Mouse (Mus musculus) MEL (cell line): ENCODE data around the gene Sppl3. TPM values are rescaled to one million over a fixed set of nuclear protein-coding genes. Genes with fewer than 3 reads are reported as not detected.

Experiments used
- DNase-seq: peaks from one replicate; pipeline ENCODE4 v3.0.0; 2011; ENCODE audit warnings: low read depth, low spot score
- H3K27ac ChIP-seq: 2 replicates; pipeline ENCODE4 v1.5.1; 2012; ENCODE audit warnings: low read depth, mild to moderate bottlenecking, control low read depth, low read length, moderate library complexity; ENCODE audit not compliant: control insufficient read depth
- H3K27me3 ChIP-seq, 2 experiments: fragments of 150-350 bp in 1 of 2; sonication (generic) in 1 of 2; 2 replicates each; pipeline ENCODE4 v1.6.1; 2012; ENCODE audit warnings: low read length in 2 of 2, mild to moderate bottlenecking in 2 of 2, improper control_type of control experiment in 1 of 2, moderate library complexity in 1 of 2; ENCODE audit not compliant: insufficient read depth in 2 of 2, control insufficient read depth in 1 of 2
- H3K36me3 ChIP-seq, 2 experiments: 2 replicates each; pipeline ENCODE4 v1.6.1; 2012 to 2014; ENCODE audit warnings: low read length in 2 of 2, improper control_type of control experiment in 1 of 2, inconsistent platforms in 1 of 2, mild to moderate bottlenecking in 1 of 2; ENCODE audit not compliant: insufficient read depth in 2 of 2, control insufficient read depth in 1 of 2
- H3K4me1 ChIP-seq, 2 experiments: fragments of 150-350 bp in 1 of 2; sonication (generic) in 1 of 2; 2 replicates each; pipeline ENCODE4 v1.6.1; 2012; ENCODE audit warnings: low read length in 2 of 2, improper control_type of control experiment in 1 of 2, mild to moderate bottlenecking in 1 of 2; ENCODE audit not compliant: insufficient read depth in 2 of 2, control insufficient read depth in 1 of 2
- H3K4me3 ChIP-seq, 2 experiments: fragments of 150-350 bp in 1 of 2; sonication (generic) in 1 of 2; 2 replicates each; pipeline ENCODE4 v1.5.1; 2012; ENCODE audit warnings: low read depth in 2 of 2, low read length in 2 of 2, mild to moderate bottlenecking in 2 of 2, moderate library complexity in 2 of 2, control low read depth in 1 of 2, improper control_type of control experiment in 1 of 2; ENCODE audit not compliant: control insufficient read depth in 1 of 2, insufficient read depth in 1 of 2
- H3K79me2 ChIP-seq: 2 replicates; pipeline ENCODE4 v1.6.1; 2012; ENCODE audit warnings: mild to moderate bottlenecking, low read length, moderate library complexity; ENCODE audit not compliant: control insufficient read depth, poor library complexity, insufficient read depth
- H3K9ac ChIP-seq: 2 replicates; pipeline ENCODE4 v1.6.1; 2012; ENCODE audit warnings: low read depth, mild to moderate bottlenecking, control low read depth, low read length, moderate library complexity; ENCODE audit not compliant: control insufficient read depth, poor library complexity, severe bottlenecking
- H3K9me3 ChIP-seq: fragments of 150-350 bp; sonication (generic); replicated peaks from 2 replicates; pipeline ENCODE4 v1.6.1; 2012; ENCODE audit warnings: mild to moderate bottlenecking, low read length, improper control_type of control experiment, moderate library complexity; ENCODE audit not compliant: insufficient read depth
- BHLHE40 ChIP-seq: IDR thresholded peaks from 2 replicates; pipeline ENCODE4 v1.6.1; 2012; ENCODE audit warnings: low read depth, mild to moderate bottlenecking, inconsistent platforms, low read length, improper control_type of control experiment, borderline replicate concordance
- CHD1 ChIP-seq: IDR thresholded peaks from 2 replicates; pipeline ENCODE4 v1.6.1; 2012; ENCODE audit warnings: low read depth, mild to moderate bottlenecking, inconsistent platforms, low read length, improper control_type of control experiment
- CHD2 ChIP-seq: IDR thresholded peaks from 2 replicates; pipeline ENCODE4 v1.6.1; 2011; ENCODE audit warnings: low read length, improper control_type of control experiment
- CTCF ChIP-seq, 3 experiments: IDR thresholded peaks in 2 of 3; conservative IDR thresholded peaks in 1 of 3; 2 replicates each; pipeline ENCODE4 v1.5.1; 2011 to 2012; ENCODE audit warnings: low read length in 3 of 3, low read depth in 2 of 3, mild to moderate bottlenecking in 2 of 3, improper control_type of control experiment in 1 of 3, inconsistent platforms in 1 of 3, mixed read lengths in 1 of 3, moderate library complexity in 1 of 3; ENCODE audit not compliant: control insufficient read depth in 1 of 3, insufficient read depth in 1 of 3, poor library complexity in 1 of 3, severe bottlenecking in 1 of 3
- E2F4 ChIP-seq: IDR thresholded peaks from 2 replicates; pipeline ENCODE4 v1.6.1; 2011; ENCODE audit warnings: low read depth, low read length, improper control_type of control experiment, borderline replicate concordance
- EP300 ChIP-seq, 2 experiments: IDR thresholded peaks; 2 replicates each; pipeline ENCODE4 v1.6.1; 2011; ENCODE audit warnings: improper control_type of control experiment in 2 of 2, low read length in 2 of 2, low read depth in 1 of 2, mild to moderate bottlenecking in 1 of 2
- HCFC1 ChIP-seq: IDR thresholded peaks from 2 replicates; pipeline ENCODE4 v1.6.1; 2012; ENCODE audit warnings: low read depth, mild to moderate bottlenecking, inconsistent platforms, low read length, improper control_type of control experiment, moderate library complexity
- JUND ChIP-seq: IDR thresholded peaks from 2 replicates; pipeline ENCODE4 v1.6.1; 2011; ENCODE audit warnings: low read depth, mild to moderate bottlenecking, improper control_type of control experiment, low read length
- MAX ChIP-seq: IDR thresholded peaks from 2 replicates; pipeline ENCODE4 v1.6.1; 2011; ENCODE audit warnings: low read length, improper control_type of control experiment
- MEF2A ChIP-seq: IDR thresholded peaks from 2 replicates; pipeline ENCODE4 v1.6.1; 2014; ENCODE audit warnings: low read depth, mild to moderate bottlenecking, inconsistent platforms, low read length, improper control_type of control experiment; ENCODE audit not compliant: poor library complexity, insufficient replicate concordance, severe bottlenecking; ENCODE audit errors: extremely low read depth
- MYC ChIP-seq: IDR thresholded peaks from 2 replicates; pipeline ENCODE4 v1.6.1; 2011; ENCODE audit warnings: low read depth, mild to moderate bottlenecking, low read length, improper control_type of control experiment, moderate library complexity
- NRF1 ChIP-seq: IDR thresholded peaks from 2 replicates; pipeline ENCODE4 v1.6.1; 2014; ENCODE audit warnings: low read depth, mild to moderate bottlenecking, inconsistent platforms, low read length, improper control_type of control experiment, moderate library complexity; ENCODE audit not compliant: poor library complexity, insufficient read depth, severe bottlenecking
- POLR2A ChIP-seq, 2 experiments: IDR thresholded peaks; 2 replicates each; pipeline ENCODE4 v1.6.1; 2011 to 2012; ENCODE audit warnings: low read length in 2 of 2, mild to moderate bottlenecking in 2 of 2, control low read depth in 1 of 2, improper control_type of control experiment in 1 of 2, low read depth in 1 of 2, moderate library complexity in 1 of 2; ENCODE audit not compliant: control insufficient read depth in 1 of 2, insufficient read depth in 1 of 2, poor library complexity in 1 of 2
- SIN3A ChIP-seq: IDR thresholded peaks from 2 replicates; pipeline ENCODE4 v1.6.1; 2012; ENCODE audit warnings: low read length, improper control_type of control experiment, inconsistent platforms
- TAL1 ChIP-seq: IDR thresholded peaks from 2 replicates; pipeline ENCODE4 v1.6.1; 2012; ENCODE audit warnings: mild to moderate bottlenecking, inconsistent platforms, low read length, moderate library complexity, mixed read lengths
- TBP ChIP-seq: IDR thresholded peaks from 2 replicates; pipeline ENCODE4 v1.8.0; 2011; ENCODE audit warnings: low read depth, low read length, improper control_type of control experiment
- USF1 ChIP-seq: IDR thresholded peaks from 2 replicates; pipeline ENCODE4 v1.6.1; 2014; ENCODE audit warnings: low read depth, mild to moderate bottlenecking, inconsistent platforms, low read length, improper control_type of control experiment, moderate library complexity
- ZMIZ1 ChIP-seq: IDR thresholded peaks from 2 replicates; pipeline ENCODE4 v1.6.1; 2012; ENCODE audit warnings: low read depth, mild to moderate bottlenecking, inconsistent platforms, low read length, improper control_type of control experiment, moderate library complexity
- ZNF384 ChIP-seq: IDR thresholded peaks from 2 replicates; pipeline ENCODE4 v1.6.1; 2012; ENCODE audit warnings: low read depth, mild to moderate bottlenecking, inconsistent platforms, low read length, improper control_type of control experiment
- polyA plus RNA-seq, 2 experiments: library from polyadenylated mRNA; stranded (reverse) in 1 of 2; unstranded in 1 of 2; fragments of >175 nt in 1 of 2; fragments of >200 nt in 1 of 2; gene quantifications; 2 replicates each; pipeline versions ENCODE4 v1.2.1 to v1.2.4; 2012; ENCODE audit warnings: low replicate concordance in 2 of 2, low read depth in 1 of 2; ENCODE audit not compliant: insufficient read length in 2 of 2, insufficient read depth in 1 of 2, missing spikeins in 1 of 2
- total RNA-seq: library from RNA; depleted of rRNA; stranded (reverse); fragments of 300-350 nt; gene quantifications from 2 replicates; pipeline ENCODE4 v1.2.3, GENCODE M21; 2012

Gene Sppl3
- total and polyA plus RNA-seq, 3 experiments, result 25.8 to 50.9 TPM; not detected in 1

GRCm38 (mm10) chr5:114980122-114980748 is 30.7 kb upstream of the Sppl3 start (continued):
- no peak for TF ChIP-seq JUND
- TF ChIP-seq EP300 (IDR thresholded peaks at IDR 0.05; ENCODE audit: low read depth in 1 of 2, low read length in 2 of 2), result no peak
- TF ChIP-seq CHD1, result 0 out of 2 replicates have a peak, but pooled peaks have one; percentile 47

- H3K9ac ChIP-seq, result no peak overlapping the region
- no peak for DNase-seq
- H3K27ac ChIP-seq, result no peak overlapping the region
- no peak for TF ChIP-seq E2F4
- no peak for TF ChIP-seq BHLHE40
- TF ChIP-seq CHD1, result no peak
- TF ChIP-seq CTCF (IDR thresholded peaks at IDR 0.05 in 2 of 3, conservative IDR thresholded peaks at IDR 0.05 in 1 of 3; ENCODE audit: control insufficient read depth in 1 of 3, insufficient read depth in 1 of 3, low read depth in 2 of 3, low read length in 3 of 3, poor library complexity in 1 of 3, severe bottlenecking in 1 of 3), result no peak
- TF ChIP-seq NRF1, result no peak
- no peak for TF ChIP-seq POLR2A (IDR thresholded peaks at IDR 0.05; ENCODE audit: control insufficient read depth in 1 of 2, insufficient read depth in 1 of 2, low read depth in 1 of 2, low read length in 2 of 2, poor library complexity in 1 of 2)
- no peak for TF ChIP-seq CHD2
- no peak for TF ChIP-seq HCFC1
- no peak for TF ChIP-seq TAL1
- no peak for TF ChIP-seq MEF2A
- TF ChIP-seq ZMIZ1, result no peak
- no peak for TF ChIP-seq JUND
- TF ChIP-seq ZNF384, result no peak
- no peak for TF ChIP-seq USF1
- no peak for TF ChIP-seq TBP
- no peak for TF ChIP-seq MYC
- TF ChIP-seq SIN3A, result no peak
- TF ChIP-seq MAX, result no peak
- TF ChIP-seq, all 39 proteins: peak for 0
- peaks cover 0 to 6% of the 10 kb centered on the region in 2 experiments; a peak in 2 of 4 replicates for H3K4me1 ChIP-seq
- H3K27me3 ChIP-seq, result no peaks in the 10 kb centered on the region
- H3K79me2 ChIP-seq, result no peaks in the 10 kb centered on the region; the same call in 1 of the 2 replicates
- no peaks in the 10 kb centered on the region for H3K9me3 ChIP-seq
- H3K36me3 ChIP-seq, result peaks cover 0 to 6% of the 10 kb centered on the region in 2 experiments; a peak in 2 of 4 replicates
- H3K4me3 ChIP-seq, result no peak overlapping the region
These were observed 28.9 kb upstream of the Sppl3 start for GRCm38 (mm10) chr5:114982001-114982400.
